8 mouse cellular contexts compared by ENCODE assay signal in genomic region chr6:118010756-118011615, GRCm38 (mm10). TPM values are rescaled to one million over a fixed set of nuclear protein-coding genes. Genes with fewer than 3 reads are reported as not detected.
DNase-seq lines count a peak whose midpoint lies in the region; ATAC-seq and TF ChIP-seq lines count a peak whose summit lies in the region.

Rasgef1a (plus strand) TSS chr6:118011438.

- ATAC-seq in hindbrain, postnatal 0 days, result peak; percentile 65
- ATAC-seq in lung, postnatal 0 days, result peak; percentile 35
- ATAC-seq in megakaryocyte-erythroid progenitor cell, adult 5-6 weeks (replicated peaks; ENCODE audit: low FRiP score, low TSS enrichment, poor library complexity, severe bottlenecking), result no peak

- peak within 1 kb of the TSS; percentile 57 for H3K4me3 ChIP-seq in hindbrain, postnatal 0 days (ENCODE audit: low read length)
- H3K4me3 ChIP-seq in lung, postnatal 0 days (ENCODE audit: low read depth, low read length), result peak within 1 kb of the TSS; percentile 40

- H3K9me3 ChIP-seq in hindbrain, postnatal 0 days (ENCODE audit: low read length), result no peaks in the 10 kb centered on the region
- H3K9me3 ChIP-seq in lung, postnatal 0 days (ENCODE audit: low read length), result no peaks in the 10 kb centered on the region

- no peaks in the 10 kb centered on the region for H3K36me3 ChIP-seq in hindbrain, postnatal 0 days (ENCODE audit: insufficient read depth, low read length)
- H3K36me3 ChIP-seq in lung, postnatal 0 days (ENCODE audit: insufficient read depth, low read length), result no peaks in the 10 kb centered on the region

- 9% methylated on average over 67 of the region's 70 CpGs for WGBS in hindbrain, postnatal 0 days
- WGBS in lung, postnatal 0 days, result 14% methylated on average over 47 of the region's 70 CpGs

- peaks cover 16% of the 10 kb centered on the region for H3K4me1 ChIP-seq in hindbrain, postnatal 0 days (ENCODE audit: insufficient read depth, low read length)
- H3K4me1 ChIP-seq in lung, postnatal 0 days (ENCODE audit: insufficient read depth, low read depth, low read length), result no peaks in the 10 kb centered on the region

- peak within 1 kb of the TSS; percentile 80 for H3K27ac ChIP-seq in hindbrain, postnatal 0 days
- no peak within 1 kb of the TSS for H3K27ac ChIP-seq in lung, postnatal 0 days (ENCODE audit: low read length)

- no peak for TF ChIP-seq CTCF in hindbrain, postnatal 0 days (IDR thresholded peaks at IDR 0.05; ENCODE audit: low read depth)
- TF ChIP-seq CTCF in lung, postnatal 0 days (IDR thresholded peaks at IDR 0.05), result no peak

- peak within 1 kb of the TSS; percentile 71 for H3K9ac ChIP-seq in hindbrain, postnatal 0 days (replicated peaks; ENCODE audit: low read length)
- no peak within 1 kb of the TSS for H3K9ac ChIP-seq in lung, postnatal 0 days (replicated peaks; ENCODE audit: low read depth)

- H3K4me2 ChIP-seq in hindbrain, postnatal 0 days (ENCODE audit: low read depth, low read length), result peak within 1 kb of the TSS; percentile 80
- H3K4me2 ChIP-seq in lung, postnatal 0 days (replicated peaks; ENCODE audit: low read depth, low read length), result peak within 1 kb of the TSS; percentile 78

- DNase-seq in layer of hippocampus, adult 18-20 months (ENCODE audit: low spot score in 2 of 2), result peak; percentile 37 to 62
- DNase-seq in layer of hippocampus, adult 9-11 months, result no peak
- peak; percentile 55 to 60 for DNase-seq in cerebellum, postnatal 36 days
- peak; percentile 64 for DNase-seq in hindbrain, postnatal 0 days (ENCODE audit: low spot score)
- DNase-seq in lung, postnatal 0 days (ENCODE audit: low spot score), result no peak
- no peak for DNase-seq in ovary, adult 18-20 months (ENCODE audit: low spot score)
- DNase-seq in yolk sac, embryonic 10.5 days (ENCODE audit: low spot score), result no peak

- H3K27me3 ChIP-seq in hindbrain, postnatal 0 days (ENCODE audit: insufficient read depth, low read length), result no peaks in the 10 kb centered on the region
- H3K27me3 ChIP-seq in lung, postnatal 0 days (replicated peaks; ENCODE audit: insufficient read depth, low read length), result peaks cover 9% of the 10 kb centered on the region; the same call in 1 of the 2 replicates

- no peak for TF ChIP-seq EP300 in lung, postnatal 0 days (IDR thresholded peaks at IDR 0.05)

RNA-seq across cellular contexts. Expression of gene Rasgef1a, which starts in this region (rescaled TPM):
- total RNA-seq in layer of hippocampus, adult 18-20 months (2021), result 100 to 1,000 TPM; 235 to 240 TPM
- total RNA-seq in hindbrain, postnatal 0 days (2014; rRNA removed), result 12.5 and 14.3 TPM in 2 replicates
- polyA plus RNA-seq in hindbrain, postnatal 0 days (2015; fragmentation: Nextera tagmentation; extraction: Ambion mirVana), result 6.5 and 7.0 TPM in 2 replicates
- 26.3 and 35.2 TPM in 2 replicates for polyA plus RNA-seq in lung, postnatal 0 days (2015; fragmentation: Nextera tagmentation; extraction: Ambion mirVana)
- 0.15 TPM in 1 of 2 replicates, not detected in the other for total RNA-seq in megakaryocyte-erythroid progenitor cell, adult 5-6 weeks (2014; fragmentation: Nextera tagmentation)
- total RNA-seq in megakaryocyte-erythroid progenitor cell, adult 5-6 weeks (2017), result not detected in 2 replicates

Comparison
In these comparisons a context has a peak if more than half of its experiments do, and no peak if none do; other contexts are left out.
1. RNA of gene Rasgef1a (total RNA-seq): 235 to 240 TPM in layer of hippocampus, adult 18-20 months; 12.5 to 14.3 TPM in hindbrain, postnatal 0 days and 0.15 TPM in megakaryocyte-erythroid progenitor cell, adult 5-6 weeks; every median in the first group is over 10 times any median in the second.
2. DNase-seq: peak in layer of hippocampus, adult 18-20 months (2 of 2), cerebellum, postnatal 36 days (2 of 2) and hindbrain, postnatal 0 days (single experiment); none in layer of hippocampus, adult 9-11 months (single experiment), lung, postnatal 0 days (single experiment), ovary, adult 18-20 months (single experiment) and yolk sac, embryonic 10.5 days (single experiment).